In the genomic region with DNA sequence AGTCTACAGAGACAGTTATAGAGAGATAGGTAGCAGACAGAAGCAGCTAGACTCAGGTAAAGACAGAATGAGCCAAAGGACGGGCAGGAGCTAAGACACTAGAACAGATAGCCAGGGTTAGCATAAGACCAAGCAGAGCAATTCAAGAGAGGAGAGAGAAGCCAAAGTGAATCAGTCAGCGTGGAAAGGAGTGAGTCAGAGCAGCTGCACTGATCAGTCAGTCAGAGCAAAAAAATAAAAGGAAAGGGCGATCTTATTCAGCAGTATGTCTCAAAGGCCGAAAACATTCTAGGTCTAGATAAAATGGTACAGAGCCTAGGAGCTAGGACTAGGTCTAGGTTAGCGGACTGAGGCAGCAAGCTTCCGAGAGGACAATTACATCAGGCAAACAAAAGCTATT, we compare ENCODE assay signal across 25 mouse cellular contexts.
DNase-seq lines count a peak whose midpoint lies in the region; ATAC-seq and TF ChIP-seq lines count a peak whose summit lies in the region.
"Had no signal": no experiment of that assay in that cellular context is flagged by ENCODE, and none has a peak within 500 bp of the region (broad histone marks: within the 10 kb centered on the region; RNA-seq: fewer than 3 reads in every experiment).

No protein-coding gene starts in this region.

- peaks cover 3% of the 10 kb centered on the region; the same call in 1 of the 2 replicates for H3K36me3 ChIP-seq in forebrain, embryonic 15.5 days
- H3K36me3 ChIP-seq: intestine, embryonic 15.5 days had no signal

- H3K4me3 ChIP-seq in layer of hippocampus, adult 2 months: no peak overlapping the region
- H3K4me3 ChIP-seq in forebrain, embryonic 15.5 days: no peak overlapping the region
- H3K4me3 ChIP-seq: heart, adult 2 months; heart, embryonic 15.5 days; hindbrain, embryonic 12.5 days; intestine, embryonic 15.5 days had no signal

- peak; percentile 64 for DNase-seq in adrenal gland, adult 2 months
- no peak for DNase-seq in adrenal gland, adult 8-10 months
- DNase-seq in layer of hippocampus, adult 2 months (ENCODE audit: low spot score in 2 of 2): no peak
- no peak for DNase-seq in layer of hippocampus, postnatal 14 days (ENCODE audit: low spot score in 2 of 2)
- DNase-seq in 3T3-L1 (ENCODE audit: low read depth, low spot score): peak; percentile 53
- DNase-seq in brain, adult 2 months (ENCODE audit: low read depth, low spot score): peak; percentile 71
- no peak for DNase-seq in ovary, postnatal 36 days (ENCODE audit: low spot score)
- DNase-seq: adrenal gland, postnatal 25 days; B cell, adult 2 months; cerebellum, adult 18-20 months; cerebellum, adult 9-10 months; cerebellum, postnatal 14 days; gastrocnemius, postnatal 36 days; heart, adult 2 months; heart, postnatal 10 days; heart, postnatal 4 days; kidney, adult 11 months had no signal

- WGBS in forebrain, embryonic 15.5 days: 93% methylated on average over 6 of the region's 6 CpGs

- H3K27me3 ChIP-seq in forebrain, embryonic 15.5 days: no peaks in the 10 kb centered on the region
- H3K27me3 ChIP-seq: heart, embryonic 15.5 days; hindbrain, embryonic 12.5 days; intestine, embryonic 15.5 days had no signal

- no peak overlapping the region for H3K4me2 ChIP-seq in forebrain, embryonic 15.5 days (replicated peaks)
- H3K4me2 ChIP-seq: heart, embryonic 11.5 days; heart, embryonic 15.5 days; hindbrain, embryonic 12.5 days; intestine, embryonic 15.5 days had no signal

- peak overlapping the region; percentile 43; the same call in 1 of the 2 replicates for H3K27ac ChIP-seq in layer of hippocampus, adult 2 months
- H3K27ac ChIP-seq in forebrain, embryonic 15.5 days (replicated peaks): no peak overlapping the region
- H3K27ac ChIP-seq: heart, adult 2 months; heart, embryonic 15.5 days; hindbrain, embryonic 12.5 days; intestine, embryonic 15.5 days had no signal

- H3K4me1 ChIP-seq in forebrain, embryonic 15.5 days: no peaks in the 10 kb centered on the region
- H3K4me1 ChIP-seq: heart, embryonic 15.5 days; hindbrain, embryonic 12.5 days; intestine, embryonic 15.5 days had no signal

- ATAC-seq in forebrain, embryonic 15.5 days (replicated peaks): no peak
- ATAC-seq: CD4-positive, CD25-positive, alpha-beta regulatory T cell, adult 4 months; forebrain, embryonic 14.5 days; hindbrain, embryonic 16.5 days; intestine, embryonic 15.5 days had no signal

- no peak for TF ChIP-seq CTCF in layer of hippocampus, adult 2 months (conservative IDR thresholded peaks at IDR 0.05)

- no peaks in the 10 kb centered on the region for H3K9me3 ChIP-seq in forebrain, embryonic 15.5 days
- H3K9me3 ChIP-seq: heart, embryonic 15.5 days; hindbrain, embryonic 12.5 days; intestine, embryonic 15.5 days had no signal

- H3K9ac ChIP-seq in forebrain, embryonic 15.5 days (replicated peaks): no peak overlapping the region
- H3K9ac ChIP-seq: heart, embryonic 15.5 days; hindbrain, embryonic 12.5 days; intestine, embryonic 15.5 days had no signal

Comparison
In these comparisons a context has a peak if more than half of its experiments do, and no peak if none do; other contexts are left out.
1. DNase-seq: peak in adrenal gland, adult 2 months (single experiment), 3T3-L1 (single experiment) and brain, adult 2 months (single experiment); none in adrenal gland, adult 8-10 months (single experiment), layer of hippocampus, adult 2 months (0 of 2), layer of hippocampus, postnatal 14 days (0 of 2) and ovary, postnatal 36 days (single experiment).